Mouse (Mus musculus) cerebellum, adult 18-20 months (tissue): ENCODE results near the gene C130050O18Rik.

Experiments used
- DNase-seq, 2 experiments: peaks; one replicate each; pipeline ENCODE4 v3.0.0; 2021

C130050O18Rik gene

DNA sequence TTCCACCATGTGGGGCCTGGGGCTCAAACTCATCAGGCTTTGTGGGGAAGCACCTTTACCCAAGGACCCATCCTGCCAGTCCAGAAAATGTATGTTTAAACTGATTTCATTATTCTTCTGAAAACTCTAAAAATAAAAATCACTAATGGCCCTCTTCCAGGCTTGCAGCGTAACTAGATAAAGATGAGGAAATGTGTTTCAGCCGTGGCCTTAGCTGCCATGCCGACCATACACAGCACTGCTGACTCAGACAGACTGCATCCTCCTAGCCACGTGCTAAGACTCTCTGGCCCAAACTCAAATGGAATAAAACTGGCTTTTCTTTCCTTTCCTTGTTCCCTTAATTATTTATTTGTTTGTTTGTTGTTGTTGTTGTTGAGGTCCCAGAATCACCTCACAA, 59.8 kb downstream of the C130050O18Rik start:
- no peak for DNase-seq
